Comparison of ENCODE assay signal across 23 mouse cellular contexts in genomic region chr7:107802138-107802537, GRCm38 (mm10). TPM values are rescaled to one million over a fixed set of nuclear protein-coding genes. Genes with fewer than 3 reads are reported as not detected.
"Had no signal": no experiment of that assay in that cellular context is flagged by ENCODE, and none has a peak within 500 bp of the region (broad histone marks: within the 10 kb centered on the region; RNA-seq: fewer than 3 reads in every experiment).

No protein-coding gene starts in this region.

- H3K27me3 ChIP-seq: midbrain, embryonic 15.5 days; neural tube, embryonic 13.5 days; stomach, embryonic 15.5 days had no signal

- DNase-seq: kidney, adult 18-20 months; kidney, postnatal 10 days; kidney, postnatal 4 days; lung, adult 18-20 months; retina, postnatal 1 day; right cerebral cortex, postnatal 14 days; thymus, adult 2 months; thymus, postnatal 25 days had no signal

- H3K4me2 ChIP-seq: midbrain, embryonic 15.5 days; neural tube, embryonic 13.5 days; stomach, embryonic 15.5 days had no signal

- H3K4me3 ChIP-seq: midbrain, embryonic 10.5 days; midbrain, embryonic 15.5 days; neural tube, embryonic 13.5 days; stomach, embryonic 15.5 days had no signal

- H3K4me1 ChIP-seq: midbrain, embryonic 10.5 days; midbrain, embryonic 15.5 days; neural tube, embryonic 13.5 days; stomach, embryonic 15.5 days had no signal

- H3K9ac ChIP-seq: liver, embryonic 14.5 days; midbrain, embryonic 15.5 days; neural tube, embryonic 13.5 days; stomach, embryonic 15.5 days had no signal

- H3K36me3 ChIP-seq: midbrain, embryonic 10.5 days; midbrain, embryonic 15.5 days; neural tube, embryonic 13.5 days; stomach, embryonic 15.5 days had no signal

- H3K27ac ChIP-seq: liver, embryonic 14.5 days; midbrain, embryonic 10.5 days; midbrain, embryonic 15.5 days; neural tube, embryonic 13.5 days; stomach, embryonic 15.5 days had no signal

- ATAC-seq: midbrain, embryonic 15.5 days had no signal

- H3K9me3 ChIP-seq: midbrain, embryonic 15.5 days; neural tube, embryonic 13.5 days; stomach, embryonic 15.5 days had no signal

RNA-seq across cellular contexts. Expression of gene Ovch2, which starts 1.1 kb away (rescaled TPM):
- total RNA-seq: layer of hippocampus, adult 8-10 months; layer of hippocampus, postnatal 25 days; left cerebral cortex, adult 8-10 months; left cerebral cortex, postnatal 25 days; liver, adult 2 months; megakaryocyte progenitor cell, adult 5-6 weeks had no signal
- polyA plus RNA-seq: kidney, embryonic 14.5 days; liver, adult 2 months; liver, embryonic 14.5 days; lung, embryonic 16.5 days; midbrain, embryonic 10.5 days; midbrain, embryonic 15.5 days; neural tube, embryonic 13.5 days; spleen, adult 2 months; stomach, embryonic 15.5 days; testis, adult 2 months; thymus, adult 2 months had no signal

RNA-seq across cellular contexts. Expression of gene Olfr467, which starts 9.9 kb away (rescaled TPM):
- total RNA-seq: layer of hippocampus, adult 8-10 months; layer of hippocampus, postnatal 25 days; left cerebral cortex, adult 8-10 months; left cerebral cortex, postnatal 25 days; liver, adult 2 months; megakaryocyte progenitor cell, adult 5-6 weeks had no signal
- polyA plus RNA-seq: kidney, embryonic 14.5 days; liver, adult 2 months; liver, embryonic 14.5 days; lung, embryonic 16.5 days; midbrain, embryonic 10.5 days; midbrain, embryonic 15.5 days; neural tube, embryonic 13.5 days; spleen, adult 2 months; stomach, embryonic 15.5 days; testis, adult 2 months; thymus, adult 2 months had no signal

RNA-seq across cellular contexts. Expression of gene Olfr469, which starts 23.2 kb away (rescaled TPM):
- total RNA-seq: layer of hippocampus, adult 8-10 months; layer of hippocampus, postnatal 25 days; left cerebral cortex, adult 8-10 months; left cerebral cortex, postnatal 25 days; liver, adult 2 months; megakaryocyte progenitor cell, adult 5-6 weeks had no signal
- polyA plus RNA-seq: kidney, embryonic 14.5 days; liver, adult 2 months; liver, embryonic 14.5 days; lung, embryonic 16.5 days; midbrain, embryonic 10.5 days; midbrain, embryonic 15.5 days; neural tube, embryonic 13.5 days; spleen, adult 2 months; stomach, embryonic 15.5 days; testis, adult 2 months; thymus, adult 2 months had no signal

RNA-seq across cellular contexts. Expression of gene Cyb5r2, which starts 44.3 kb away (rescaled TPM):
- total RNA-seq: layer of hippocampus, postnatal 25 days; left cerebral cortex, postnatal 25 days; liver, adult 2 months; megakaryocyte progenitor cell, adult 5-6 weeks had no signal

RNA-seq across cellular contexts. Expression of gene Olfr470, which starts 45.2 kb away (rescaled TPM):
- total RNA-seq: layer of hippocampus, adult 8-10 months; layer of hippocampus, postnatal 25 days; left cerebral cortex, adult 8-10 months; left cerebral cortex, postnatal 25 days; liver, adult 2 months; megakaryocyte progenitor cell, adult 5-6 weeks had no signal
- polyA plus RNA-seq: kidney, embryonic 14.5 days; liver, adult 2 months; liver, embryonic 14.5 days; lung, embryonic 16.5 days; midbrain, embryonic 10.5 days; midbrain, embryonic 15.5 days; neural tube, embryonic 13.5 days; spleen, adult 2 months; stomach, embryonic 15.5 days; testis, adult 2 months; thymus, adult 2 months had no signal
